Mouse (Mus musculus): ENCODE measurements around the gene Prkx.

Gene Prkx

GRCm38 (mm10) chrX:77796238-77796835, at the start of gene Prkx:
TSS of gene Prkx (minus strand) at chrX:77796278.
- peak; percentile 43 to 49 for DNase-seq

- DNase-seq: no peak
These were observed 16.0 kb upstream of the Prkx start for GRCm38 (mm10) chrX:77812031-77812430.

GRCm38 (mm10) chrX:77810608-77811206, 14.6 kb upstream of the Prkx start:
- DNase-seq: peak; percentile 35 to 69

- peak; percentile 57 to 58 for DNase-seq
These were observed 12.5 kb upstream of the Prkx start for GRCm38 (mm10) chrX:77808602-77809001.

GRCm38 (mm10) chrX:77802293-77802692, 6.2 kb upstream of the Prkx start:
- DNase-seq: no peak

GRCm38 (mm10) chrX:77801543-77801942, 5.5 kb upstream of the Prkx start:
- DNase-seq: no peak

- DNase-seq: no peak
These were observed 3.5 kb upstream of the Prkx start for GRCm38 (mm10) chrX:77799554-77799953.

- DNase-seq: no peak
These were observed 1.7 kb upstream of the Prkx start for GRCm38 (mm10) chrX:77797801-77798200.

- no peak for DNase-seq
These were observed 838 bp upstream of the Prkx start for GRCm38 (mm10) chrX:77796916-77797315.

GRCm38 (mm10) chrX:77795858-77796174, 262 bp downstream of the Prkx start:
- DNase-seq: peak; percentile 92 to 93

GRCm38 (mm10) chrX:77794962-77795857, 868 bp downstream of the Prkx start:
- peak; percentile 50 to 54 for DNase-seq

- DNase-seq: no peak
These were observed 7.4 kb downstream of the Prkx start for GRCm38 (mm10) chrX:77788675-77789074.

- DNase-seq: no peak
These were observed 9.7 kb downstream of the Prkx start for GRCm38 (mm10) chrX:77786354-77786753.

- DNase-seq: peak; percentile 21 to 36
These were observed 18.3 kb downstream of the Prkx start for GRCm38 (mm10) chrX:77777822-77778221.

GRCm38 (mm10) chrX:77765153-77765552, 30.9 kb downstream of the Prkx start:
- no peak for DNase-seq

- DNase-seq: peak in 1 of 2 experiments; percentile 5
These were observed 51.8 kb downstream of the Prkx start for GRCm38 (mm10) chrX:77744260-77744659.

GRCm38 (mm10) chrX:77741383-77741782, 54.7 kb downstream of the Prkx start:
- DNase-seq: peak; percentile 28 to 36

GRCm38 (mm10) chrX:77733930-77734536, 62.0 kb downstream of the Prkx start:
- no peak for DNase-seq

GRCm38 (mm10) chrX:77720298-77720697, 75.8 kb downstream of the Prkx start:
- peak; percentile 35 to 42 for DNase-seq

All from B cell, adult 2 months (primary cell).